Mouse (Mus musculus): ENCODE measurements at regions not wholly inside any gene's neighbourhood (a gene's known extent, or its start where the extent isn't known, plus 50 kb on each side); places are given as distances from the start of the nearest gene placed in this dataset.
A peak's percentile ranks its signal among the peaks of the same experiment; 100 is the strongest.

DNA sequence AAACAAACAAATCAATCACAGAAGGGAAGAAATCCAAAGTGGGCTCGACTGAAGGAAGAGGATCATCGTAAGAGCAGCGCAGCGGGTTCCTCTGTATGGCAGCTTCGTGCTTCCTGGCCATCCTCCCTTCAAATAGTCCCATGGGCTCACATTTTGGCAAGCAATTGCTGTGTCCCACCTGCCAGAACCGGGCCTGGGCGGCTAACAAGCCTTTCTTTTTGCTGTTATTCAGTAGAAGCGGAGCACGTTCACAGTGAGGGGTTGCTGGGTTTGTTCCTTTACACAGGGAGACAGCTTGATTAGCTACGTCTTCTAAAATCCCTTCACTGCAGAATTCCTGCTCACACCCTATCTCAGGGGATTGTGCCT, 258.6 kb upstream of the Prok2 start:
- DNase-seq (ENCODE audit: low spot score in 2 of 2) = no peak

GRCm38 (mm10) chr6:99984057-99984855, 258.1 kb upstream of the Prok2 start:
- no peak for DNase-seq (ENCODE audit: low spot score in 2 of 2)

GRCm38 (mm10) chr6:99979614-99980013, 253.4 kb upstream of the Prok2 start:
- no peak for DNase-seq (ENCODE audit: low spot score in 2 of 2)

DNA sequence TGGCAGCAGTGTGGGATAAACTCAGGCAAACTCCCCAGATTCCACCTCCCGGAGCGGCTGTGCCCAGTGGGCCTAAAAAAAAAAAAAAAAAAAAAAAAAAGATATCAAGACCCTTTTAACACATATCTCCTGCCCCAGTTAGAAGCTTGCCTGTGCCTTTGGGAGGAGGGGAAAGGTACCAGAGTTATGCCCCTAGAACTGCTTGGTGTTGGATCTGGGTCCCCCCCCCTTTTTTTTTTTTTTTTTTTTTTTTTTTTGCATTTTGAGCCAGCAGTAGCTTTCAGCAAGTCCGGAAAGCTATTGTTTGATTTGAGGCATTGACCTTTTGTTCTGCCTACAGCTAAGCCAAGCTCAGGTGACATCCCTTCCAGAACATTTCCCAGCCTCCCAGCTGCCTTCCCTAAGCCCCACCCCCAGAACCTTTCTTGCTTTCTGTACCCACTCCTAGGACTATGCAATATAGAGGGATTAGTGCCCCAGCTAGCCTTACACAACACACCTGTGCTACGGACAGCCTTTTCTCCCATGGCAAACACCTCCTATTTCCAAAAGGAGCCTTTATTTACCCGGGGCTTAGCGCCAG, 252.1 kb upstream of the Prok2 start:
- no peak for DNase-seq (ENCODE audit: low spot score in 2 of 2)

GRCm38 (mm10) chr6:99976144-99976543, 250.0 kb upstream of the Prok2 start:
- DNase-seq (ENCODE audit: low spot score in 2 of 2) = no peak

DNA sequence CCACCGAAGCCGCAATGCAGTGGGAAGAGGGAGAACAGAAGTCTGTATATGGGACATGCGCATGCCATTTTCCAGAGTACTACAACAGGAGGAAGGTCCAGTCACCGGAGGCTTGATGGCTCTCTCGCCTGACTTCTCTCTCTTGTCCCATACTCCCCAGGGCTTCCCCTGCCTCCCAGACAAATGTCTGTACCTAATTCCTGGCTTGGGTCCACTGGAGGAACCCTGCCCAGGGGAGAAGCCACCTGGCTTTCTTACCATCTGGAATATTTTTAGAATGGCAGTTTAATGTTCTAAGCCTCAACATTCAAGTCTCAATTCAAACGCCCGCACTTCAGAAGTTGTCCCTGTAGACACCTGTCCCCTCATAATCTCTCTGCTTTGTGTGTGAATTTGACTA, 249.3 kb upstream of the Prok2 start:
- no peak for DNase-seq (ENCODE audit: low spot score in 2 of 2)

- DNase-seq (ENCODE audit: low spot score in 2 of 2) = no peak
Measured at GRCm38 (mm10) chr6:99974464-99974863, 248.3 kb upstream of the Prok2 start.

DNA sequence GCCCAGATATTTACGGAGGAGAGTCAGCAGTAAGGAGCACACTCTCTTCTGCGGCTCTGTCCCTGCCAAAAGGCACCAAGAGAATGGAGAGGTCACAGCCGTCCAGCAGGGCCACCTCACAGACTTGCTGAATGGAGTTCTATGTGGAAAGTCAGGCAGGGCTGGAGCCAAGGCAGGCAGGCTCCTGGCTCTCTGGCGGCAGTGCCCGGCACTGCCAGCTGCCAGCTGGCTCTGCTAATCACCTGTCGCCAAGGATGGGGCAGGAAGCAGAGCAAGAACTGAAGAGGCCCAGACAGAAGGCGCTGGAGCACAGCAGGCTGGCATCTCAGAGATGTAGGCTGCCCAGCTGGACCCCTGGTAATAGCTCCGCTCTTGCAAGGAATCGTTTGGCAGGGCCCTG, 245.2 kb upstream of the Prok2 start:
- DNase-seq (ENCODE audit: low spot score in 2 of 2) = peak in 1 of 2 experiments; percentile 65

DNA sequence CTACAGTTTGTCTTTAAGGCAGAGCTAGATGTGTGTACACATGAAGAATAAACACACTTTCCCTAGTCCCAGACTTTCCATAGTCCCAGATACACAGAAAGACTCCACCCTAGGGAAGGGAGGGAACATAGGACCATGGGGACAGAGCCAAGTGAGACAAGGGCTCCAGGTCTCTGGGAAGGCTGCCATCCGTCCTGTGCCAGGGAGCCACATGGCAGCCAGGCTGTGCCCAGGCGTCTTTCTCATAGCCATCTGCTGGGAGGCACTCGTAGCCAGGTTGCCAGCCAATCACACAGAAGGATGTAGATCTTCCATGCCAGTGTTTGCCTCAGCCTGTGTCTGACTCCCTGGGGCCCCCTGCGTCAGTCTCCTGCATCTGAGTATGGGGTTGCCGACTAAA, 242.7 kb upstream of the Prok2 start:
- peak in 1 of 2 experiments; percentile 70 for DNase-seq (ENCODE audit: low spot score in 2 of 2)

GRCm38 (mm10) chr6:99967465-99967864, 241.3 kb upstream of the Prok2 start:
- no peak for DNase-seq (ENCODE audit: low spot score in 2 of 2)

GRCm38 (mm10) chr6:99964540-99964939, 238.3 kb upstream of the Prok2 start:
- no peak for DNase-seq (ENCODE audit: low spot score in 2 of 2)

DNA sequence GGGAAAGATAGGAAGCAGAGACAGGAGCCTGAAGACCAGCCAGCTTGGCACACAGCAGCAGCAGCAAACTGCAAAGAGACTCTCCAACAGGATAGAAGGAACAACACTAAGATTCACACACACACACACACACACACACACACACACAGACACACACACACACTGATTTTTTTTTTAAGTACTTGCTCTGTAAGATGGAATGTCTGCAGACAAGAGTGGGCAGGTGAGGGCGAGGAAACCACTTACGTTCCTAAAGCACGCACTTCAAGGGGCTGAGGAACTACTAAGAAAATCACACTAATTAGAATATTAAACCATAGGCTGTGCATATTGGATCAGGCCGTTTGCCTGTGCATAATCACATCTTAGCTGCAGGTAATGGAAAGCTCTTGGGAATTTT, 237.8 kb upstream of the Prok2 start:
- DNase-seq (ENCODE audit: low spot score in 2 of 2) = no peak

DNA sequence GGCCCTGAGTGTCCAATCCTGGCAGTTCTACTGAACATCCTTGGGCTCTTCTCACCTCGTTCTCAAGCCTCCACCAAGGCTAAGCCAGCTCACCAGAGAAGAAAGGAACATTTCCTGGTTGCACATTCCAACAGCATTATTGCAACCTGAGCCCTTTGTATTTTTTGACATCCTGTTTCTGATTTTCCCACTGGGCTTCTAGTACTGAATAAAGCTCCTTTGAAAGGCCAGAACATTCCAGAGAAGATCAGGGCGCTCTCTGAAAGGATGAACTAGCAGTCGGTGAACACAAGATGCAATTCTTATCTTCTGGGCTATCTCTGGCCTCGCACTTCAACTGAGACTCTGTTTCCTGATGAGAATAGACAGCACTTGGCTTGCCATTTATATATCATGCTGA, 233.2 kb upstream of the Prok2 start:
- DNase-seq (ENCODE audit: low spot score in 2 of 2) = no peak

DNA sequence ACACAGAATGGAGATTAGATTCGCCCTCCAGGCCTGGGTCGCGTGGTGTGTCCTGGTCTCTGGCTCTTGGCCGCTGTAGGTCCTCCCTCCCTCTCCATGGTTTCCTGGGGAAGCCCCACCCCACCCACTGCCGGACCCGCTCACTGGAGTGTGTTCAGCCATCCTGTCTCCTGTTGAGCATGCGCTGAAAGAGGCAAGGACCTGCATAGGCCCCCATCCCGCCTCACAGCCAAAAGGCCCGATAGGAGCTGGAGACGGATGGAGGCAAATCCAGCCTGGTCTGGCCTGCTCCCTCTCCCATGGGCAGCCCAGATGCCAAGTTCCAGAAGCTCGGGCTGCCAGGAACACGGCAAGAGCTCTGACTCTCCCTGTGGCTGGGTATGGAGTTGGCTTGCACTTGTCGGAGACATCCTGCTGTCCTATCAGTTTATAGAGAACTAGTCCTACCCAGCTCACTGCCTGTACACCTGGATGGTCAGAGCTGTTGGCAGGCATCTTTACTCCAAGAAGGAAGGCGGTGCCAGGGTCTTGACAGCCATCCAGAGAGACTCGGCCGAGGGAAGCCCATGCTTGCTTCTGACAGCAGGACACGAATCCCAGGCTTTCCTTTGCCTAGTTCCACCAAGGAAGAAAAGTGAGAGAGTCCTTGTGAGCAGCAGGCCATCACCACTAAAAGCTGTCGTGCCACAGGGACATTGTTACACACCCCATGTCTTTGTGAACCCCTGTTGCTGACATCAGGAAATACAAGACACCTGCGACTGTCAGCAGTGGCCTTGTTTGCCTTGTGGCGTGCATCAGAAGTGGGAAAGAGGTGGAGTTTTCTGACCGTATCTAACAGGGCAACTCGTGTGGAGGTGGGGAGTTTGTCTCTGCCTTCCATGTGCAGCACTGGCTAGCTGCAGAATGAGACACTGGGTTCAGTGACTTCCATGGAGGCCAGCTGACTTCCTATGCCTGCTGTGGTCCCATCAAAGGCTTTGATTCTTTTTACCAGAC, 228.9 kb upstream of the Prok2 start:
- DNase-seq (ENCODE audit: low spot score in 2 of 2) = no peak

GRCm38 (mm10) chr6:99953980-99954776, 228.0 kb upstream of the Prok2 start:
- no peak for DNase-seq (ENCODE audit: low spot score in 2 of 2)

- DNase-seq (ENCODE audit: low spot score in 2 of 2) = no peak
Measured at GRCm38 (mm10) chr6:99950811-99951210, 224.6 kb upstream of the Prok2 start.

DNA sequence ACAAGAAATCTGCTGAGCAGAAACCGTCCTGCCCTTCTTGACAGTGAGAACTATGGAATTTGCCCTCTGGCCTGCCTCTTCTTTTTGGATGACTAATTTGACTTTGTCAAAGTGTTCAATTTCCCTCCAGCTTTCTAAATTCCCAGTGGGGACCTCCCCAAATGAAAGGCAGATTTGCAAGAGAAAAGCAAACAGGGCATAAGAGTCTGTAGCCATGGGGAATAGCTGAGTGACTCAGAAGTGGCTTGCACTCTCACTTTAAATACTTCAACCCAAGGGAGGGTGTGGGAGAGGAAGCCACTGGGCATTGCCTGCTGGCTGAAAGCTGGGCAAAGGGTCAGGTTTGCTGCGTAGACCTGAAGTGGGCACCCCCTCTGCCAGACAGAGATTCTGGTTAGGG, 220.7 kb upstream of the Prok2 start:
- DNase-seq (ENCODE audit: low spot score in 2 of 2) = no peak

- no peak for DNase-seq (ENCODE audit: low spot score in 2 of 2)
Measured at GRCm38 (mm10) chr6:99946481-99946880, 220.3 kb upstream of the Prok2 start.

DNA sequence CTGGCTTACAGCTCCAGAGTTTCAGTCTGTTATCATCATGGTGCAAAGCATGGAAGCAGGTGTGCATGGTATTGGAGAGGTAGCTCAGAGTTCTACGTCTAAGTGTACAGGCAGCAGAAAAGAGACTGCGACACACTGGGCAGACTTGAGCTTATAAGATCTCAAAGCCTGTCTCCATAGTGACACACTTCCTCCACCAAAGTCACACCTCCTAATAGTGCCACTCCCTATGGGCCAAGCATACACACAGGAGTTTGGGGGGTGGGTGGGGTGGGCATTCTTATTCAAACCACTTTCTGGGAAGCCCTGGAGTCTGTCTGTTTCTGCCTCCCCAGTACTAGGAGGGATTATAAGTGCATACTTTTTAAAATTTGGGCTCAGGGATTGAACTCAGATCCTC, 219.5 kb upstream of the Prok2 start:
- DNase-seq (ENCODE audit: low spot score in 2 of 2) = no peak

GRCm38 (mm10) chr6:99942958-99943357, 216.8 kb upstream of the Prok2 start:
- no peak for DNase-seq (ENCODE audit: low spot score in 2 of 2)

- no peak for DNase-seq (ENCODE audit: low spot score in 2 of 2)
Measured at GRCm38 (mm10) chr6:99940118-99940517, 213.9 kb upstream of the Prok2 start.
